Mouse (Mus musculus): ENCODE measurements around the gene Plxna2. TPM values are rescaled to one million over a fixed set of nuclear protein-coding genes. Genes with fewer than 3 reads are reported as not detected.
A peak's percentile ranks its signal among the peaks of the same experiment; 100 is the strongest.

Plxna2 gene
- total RNA-seq, 2 experiments from 2014 or later: 95.0 to 97.9 TPM

DNA sequence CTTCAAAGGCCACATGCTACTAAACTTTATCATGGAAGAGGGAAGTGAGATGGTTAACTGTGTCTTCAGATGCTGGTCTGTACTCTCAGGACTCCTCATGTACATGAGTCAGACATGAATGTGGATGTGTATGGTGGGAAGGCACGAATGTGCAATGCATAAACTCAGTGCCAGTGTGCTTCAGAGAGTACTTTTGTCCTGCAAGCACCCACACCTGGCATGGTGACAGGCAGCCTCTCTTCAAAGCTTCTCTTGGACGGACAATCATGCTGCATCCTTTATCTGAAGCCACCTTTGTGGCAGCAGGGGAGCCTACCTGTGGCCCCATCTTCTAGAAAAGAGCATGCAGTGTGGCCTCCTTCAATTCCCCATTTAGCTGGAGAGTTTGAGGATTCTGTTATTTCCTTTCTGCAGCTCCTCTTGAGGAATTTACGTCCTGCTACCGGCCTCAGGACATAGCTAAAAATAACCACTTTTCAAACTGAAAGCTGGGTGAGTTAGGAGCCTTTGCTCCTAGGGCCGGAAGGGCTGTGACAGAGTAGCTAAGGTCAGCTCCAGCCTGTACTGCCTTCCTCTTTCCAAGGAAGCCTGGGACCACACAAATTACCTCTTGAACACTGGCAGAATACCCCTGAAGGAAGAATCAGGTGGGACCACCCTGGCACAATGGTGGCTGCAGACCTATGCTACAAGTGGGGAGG is 23.7 kb downstream of the Plxna2 start:
- no peak for TF ChIP-seq CTCF (IDR thresholded peaks at IDR 0.05)
- peak overlapping the region; percentile 71 for H3K27ac ChIP-seq
- intact Hi-C loops (cut with DNase I): no loop called here
- H3K4me3 ChIP-seq: no peak overlapping the region
- peak in 1 of 2 experiments; percentile 59 for DNase-seq (ENCODE audit: extremely low spot score in 1 of 2, low spot score in 2 of 2)

DNA sequence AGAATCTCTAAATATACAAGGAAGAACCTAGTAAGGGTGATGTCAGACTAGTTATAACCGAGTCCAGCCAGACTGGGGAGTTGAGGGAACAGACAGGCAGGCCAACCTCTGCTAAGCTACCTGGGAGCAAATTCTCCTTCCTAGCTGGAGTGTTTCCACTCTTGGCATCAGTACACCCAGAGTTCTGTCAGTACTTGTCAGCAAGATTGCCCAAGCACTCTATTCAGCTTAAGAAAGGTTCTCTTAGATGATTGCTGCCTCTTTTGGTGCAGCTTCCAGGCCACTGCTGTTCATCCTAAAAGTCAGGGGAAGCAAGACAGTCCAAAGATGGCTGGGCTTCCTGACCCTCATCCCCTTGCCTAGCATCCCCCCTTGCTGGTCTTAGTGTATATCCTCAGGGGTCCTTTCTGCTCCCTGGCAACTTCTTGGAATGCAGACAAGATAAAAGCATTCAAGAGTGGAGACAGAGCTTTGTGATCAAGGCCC is 24.3 kb downstream of the Plxna2 start:
- Histone ChIP-seq H3K4me3 (no peak overlapping the region), H3K27ac (peak overlapping the region; percentile 71)
- no peak for DNase-seq (ENCODE audit: extremely low spot score in 1 of 2, low spot score in 2 of 2)
- intact Hi-C loops (cut with DNase I): no loop called here
- no peak for TF ChIP-seq CTCF (IDR thresholded peaks at IDR 0.05)

DNA sequence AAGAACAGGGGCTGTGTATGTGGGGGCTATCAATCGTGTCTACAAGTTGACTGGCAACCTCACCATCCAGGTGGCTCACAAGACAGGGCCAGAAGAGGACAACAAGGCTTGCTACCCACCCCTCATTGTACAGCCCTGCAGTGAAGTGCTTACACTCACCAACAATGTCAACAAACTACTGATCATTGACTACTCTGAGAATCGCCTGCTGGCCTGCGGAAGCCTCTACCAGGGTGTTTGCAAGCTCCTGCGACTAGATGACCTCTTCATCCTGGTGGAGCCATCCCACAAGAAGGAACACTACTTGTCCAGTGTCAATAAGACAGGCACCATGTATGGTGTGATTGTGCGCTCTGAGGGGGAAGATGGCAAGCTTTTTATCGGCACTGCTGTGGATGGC is 25.9 kb downstream of the Plxna2 start:
- Histone ChIP-seq H3K4me3 (no peak overlapping the region), H3K27ac (no peak overlapping the region; the same call in 1 of the 2 replicates)
- no peak for TF ChIP-seq CTCF (IDR thresholded peaks at IDR 0.05)
- DNase-seq (ENCODE audit: extremely low spot score in 1 of 2, low spot score in 2 of 2): no peak
- intact Hi-C loops (cut with DNase I): no loop called here

DNA sequence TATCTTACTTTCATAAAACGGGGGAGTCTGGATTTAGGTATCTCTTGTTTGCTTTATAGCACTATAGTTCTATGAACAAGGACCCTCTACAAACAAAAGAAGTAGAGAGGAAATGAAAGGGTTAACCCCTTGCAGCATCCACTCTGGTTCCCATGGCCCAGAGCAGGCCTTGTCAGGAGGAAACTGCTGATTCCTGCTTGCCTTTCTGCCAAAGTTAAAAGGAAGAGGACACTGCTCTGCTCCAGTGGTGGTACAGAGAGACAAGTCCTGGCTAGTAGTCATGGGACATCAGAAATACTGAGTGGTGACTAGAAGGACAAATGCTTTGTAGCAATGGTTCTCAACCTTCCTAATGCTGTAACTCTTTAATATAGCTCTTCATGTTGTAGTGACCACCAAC is 27.9 kb downstream of the Plxna2 start:
- TF ChIP-seq CTCF (IDR thresholded peaks at IDR 0.05): no peak
- no peak overlapping the region for H3K4me3 ChIP-seq
- intact Hi-C loops (cut with DNase I): no loop called here
- no peak for DNase-seq (ENCODE audit: extremely low spot score in 1 of 2, low spot score in 2 of 2)
- no peak overlapping the region for H3K27ac ChIP-seq

DNA sequence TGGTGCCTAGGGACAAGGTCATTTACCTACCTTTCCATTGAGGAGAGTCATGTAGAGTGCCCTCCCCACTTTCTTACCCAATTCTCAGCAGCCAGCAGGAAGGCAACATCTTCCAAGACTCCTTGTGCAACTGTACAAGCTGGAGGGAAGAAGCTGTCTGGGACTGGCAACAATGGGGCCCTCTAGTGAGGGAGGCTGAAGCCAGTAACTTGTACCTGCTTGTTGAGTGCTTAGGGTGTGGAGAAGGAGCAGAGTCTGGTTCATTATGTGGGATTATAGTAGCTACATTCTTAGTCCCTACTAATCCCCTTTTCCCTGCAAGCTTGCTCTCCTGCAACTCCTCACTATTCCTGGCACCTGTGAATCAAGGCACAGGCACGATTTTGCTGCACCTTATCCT is 32.1 kb downstream of the Plxna2 start:
- Histone ChIP-seq H3K27ac (no peak overlapping the region), H3K4me3 (no peak overlapping the region)
- intact Hi-C loops (cut with DNase I): no loop called here
- no peak for DNase-seq (ENCODE audit: extremely low spot score in 1 of 2, low spot score in 2 of 2)
- TF ChIP-seq CTCF (IDR thresholded peaks at IDR 0.05): no peak; the same call in 1 of the 2 replicates

DNA sequence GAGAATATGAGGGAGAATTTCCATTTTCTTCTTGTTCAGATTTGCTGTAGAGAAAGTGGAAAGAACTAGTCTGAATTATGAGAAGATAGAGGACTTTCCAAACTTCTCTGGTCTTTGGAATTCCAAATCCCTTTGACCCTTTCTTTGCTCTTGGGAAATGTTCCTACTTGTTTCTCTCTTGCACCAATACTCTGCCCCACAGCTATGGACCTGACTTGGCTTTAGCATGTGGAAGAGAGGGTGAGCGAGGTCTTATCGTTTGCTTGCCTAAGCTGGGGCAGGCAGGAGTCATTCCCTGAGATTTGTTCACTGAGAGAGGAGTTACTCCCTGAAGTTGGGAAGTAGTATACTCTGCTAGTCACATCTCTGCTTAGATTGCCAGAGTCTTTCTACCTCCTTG is 32.5 kb downstream of the Plxna2 start:
- DNase-seq (ENCODE audit: extremely low spot score in 1 of 2, low spot score in 2 of 2): no peak
- intact Hi-C loops (cut with DNase I): no loop called here
- no peak for TF ChIP-seq CTCF (IDR thresholded peaks at IDR 0.05)
- no peak overlapping the region for H3K27ac ChIP-seq
- no peak overlapping the region for H3K4me3 ChIP-seq

DNA sequence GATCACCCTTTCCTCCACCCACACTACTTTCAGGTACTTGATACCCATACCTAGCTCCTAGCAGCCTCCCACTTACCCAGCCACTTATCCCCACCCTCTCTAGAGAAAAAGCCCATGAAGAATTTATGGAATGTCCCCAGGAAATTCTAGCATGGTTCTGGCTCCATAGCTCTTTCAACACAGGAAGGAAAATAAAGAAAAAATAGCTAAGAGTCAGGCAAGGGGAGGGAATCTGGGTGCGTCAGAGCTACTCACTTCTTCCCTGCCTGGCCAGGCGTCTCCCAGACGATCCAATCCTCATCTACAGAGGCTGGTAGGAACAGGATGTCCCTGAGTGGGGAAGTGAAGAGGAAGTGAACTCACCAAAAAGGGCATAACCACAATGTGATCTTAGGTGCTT is 34.0 kb downstream of the Plxna2 start:
- intact Hi-C loops (cut with DNase I): no loop called here
- no peak for DNase-seq (ENCODE audit: extremely low spot score in 1 of 2, low spot score in 2 of 2)
- TF ChIP-seq CTCF (IDR thresholded peaks at IDR 0.05): no peak
- Histone ChIP-seq H3K27ac (peak overlapping the region; percentile 50), H3K4me3 (no peak overlapping the region)

DNA sequence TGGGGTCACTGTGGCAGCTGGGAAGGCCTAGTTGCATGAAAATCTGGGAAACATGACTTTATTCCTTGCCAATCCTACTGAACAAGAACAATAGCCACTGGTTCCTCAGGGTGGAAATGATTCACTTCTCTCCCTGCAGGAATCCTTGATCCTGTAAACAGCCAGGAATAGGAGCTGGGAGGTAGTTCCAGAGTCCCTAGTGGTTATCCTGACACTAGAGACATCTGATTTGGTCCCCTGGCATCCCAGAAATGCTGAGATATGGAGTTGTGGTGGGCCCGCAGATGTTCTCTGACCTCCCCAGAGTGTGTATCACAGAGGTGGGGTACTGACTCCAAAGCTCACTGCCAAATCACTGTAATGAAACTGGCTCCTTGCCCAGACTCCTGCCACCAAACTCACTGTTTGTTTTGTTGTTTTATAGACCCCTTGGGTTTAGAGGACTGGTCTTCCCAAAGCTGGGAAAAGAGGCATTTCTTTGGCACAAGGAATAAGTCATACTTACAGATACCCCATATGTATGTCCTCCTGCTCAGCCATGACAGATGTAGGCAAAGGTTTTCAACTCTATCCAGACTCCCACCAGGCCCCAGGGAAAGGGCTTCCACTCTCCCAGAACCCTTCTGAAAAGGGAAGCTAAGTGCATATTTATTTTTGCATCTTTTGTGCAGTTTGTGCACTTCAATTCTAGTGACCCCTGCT is 40.6 kb downstream of the Plxna2 start:
- TF ChIP-seq CTCF (IDR thresholded peaks at IDR 0.05): no peak; the same call in none of the 2 replicates
- H3K27ac ChIP-seq: peak overlapping the region; percentile 54
- DNase-seq (ENCODE audit: extremely low spot score in 1 of 2, low spot score in 2 of 2): no peak
- no peak overlapping the region for H3K4me3 ChIP-seq
- intact Hi-C loops (cut with DNase I): no loop called here

DNA sequence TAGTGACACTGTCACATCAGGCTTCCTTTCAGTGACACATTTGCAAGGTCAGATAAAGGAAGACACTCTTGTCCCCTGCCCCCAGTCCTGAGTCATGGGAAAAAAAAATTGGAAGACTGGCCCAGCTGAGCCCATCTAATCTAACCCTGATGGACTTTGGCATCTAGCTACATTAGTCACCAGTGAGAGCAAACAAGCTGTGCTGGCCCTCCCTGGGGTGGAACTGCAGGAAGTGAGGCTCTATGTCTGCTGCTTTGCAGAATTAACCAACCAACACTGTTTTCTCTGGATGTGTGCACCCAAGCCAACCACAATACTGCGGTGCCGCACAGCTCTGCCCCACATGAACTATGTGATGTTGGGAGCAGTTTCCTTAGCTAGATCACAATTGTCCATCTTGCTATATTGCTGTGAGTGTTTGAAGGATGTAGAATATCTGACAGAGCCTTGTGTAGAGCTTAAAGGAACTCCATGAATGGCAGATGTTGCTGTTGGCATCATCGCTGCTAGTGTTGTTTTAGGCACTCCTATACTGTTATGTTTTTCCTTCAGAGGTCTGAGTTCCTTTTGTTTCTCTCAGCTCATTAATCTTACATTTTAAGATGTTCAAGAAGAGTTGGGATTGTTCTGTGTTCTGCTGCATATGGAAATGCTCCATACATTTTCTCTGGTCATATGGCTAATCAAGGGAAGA is 42.6 kb downstream of the Plxna2 start:
- no peak for TF ChIP-seq CTCF (IDR thresholded peaks at IDR 0.05)
- DNase-seq (ENCODE audit: extremely low spot score in 1 of 2, low spot score in 2 of 2): no peak
- no peak overlapping the region for H3K27ac ChIP-seq
- no peak overlapping the region for H3K4me3 ChIP-seq
- intact Hi-C loops (cut with DNase I): no loop called here

DNA sequence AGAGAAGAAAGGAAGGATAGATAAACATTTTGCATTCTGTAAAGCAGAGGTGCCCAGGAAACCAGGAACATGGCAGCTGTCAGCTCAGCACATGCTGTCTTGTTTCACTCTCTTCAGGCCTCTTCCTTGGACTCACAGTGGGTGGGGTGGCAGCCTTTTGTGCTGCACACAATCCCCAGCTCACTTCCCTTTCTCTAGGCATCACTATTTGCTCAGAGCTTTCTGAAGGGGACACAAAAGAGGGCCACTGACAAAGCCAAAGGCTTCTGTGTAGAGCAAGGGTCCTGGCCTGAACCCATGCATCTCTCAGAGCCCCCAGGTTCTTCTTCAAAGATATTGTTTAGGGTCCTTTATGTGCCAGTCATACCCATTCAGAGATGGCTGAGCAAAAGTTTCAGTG is 45.0 kb downstream of the Plxna2 start:
- Histone ChIP-seq H3K27ac (no peak overlapping the region), H3K4me3 (no peak overlapping the region)
- intact Hi-C loops (cut with DNase I): no loop called here
- DNase-seq (ENCODE audit: extremely low spot score in 1 of 2, low spot score in 2 of 2): no peak
- no peak for TF ChIP-seq CTCF (IDR thresholded peaks at IDR 0.05)

DNA sequence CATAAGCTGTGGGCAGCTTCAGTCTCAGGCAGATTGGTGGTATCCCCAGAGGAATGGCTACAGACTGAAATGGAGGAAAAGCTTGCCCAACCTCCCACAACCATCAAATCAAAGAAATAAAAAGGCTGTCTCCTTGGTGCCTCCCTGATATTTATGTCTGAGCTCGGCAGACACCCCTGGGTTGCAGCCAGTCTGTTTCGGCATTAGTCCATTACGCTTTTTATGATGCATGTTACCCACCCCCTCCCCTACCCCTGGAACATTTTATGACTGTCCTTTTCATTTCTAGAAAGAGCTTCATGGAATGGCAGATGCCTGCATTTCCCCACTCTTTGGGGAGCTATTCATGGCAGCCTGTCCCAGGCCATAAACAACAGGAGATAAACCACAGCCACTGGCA is 47.7 kb downstream of the Plxna2 start:
- no peak for TF ChIP-seq CTCF (IDR thresholded peaks at IDR 0.05)
- no peak for DNase-seq (ENCODE audit: extremely low spot score in 1 of 2, low spot score in 2 of 2)
- intact Hi-C loops (cut with DNase I): no loop called here
- no peak overlapping the region for H3K4me3 ChIP-seq
- no peak overlapping the region for H3K27ac ChIP-seq
